Mouse (Mus musculus): ENCODE measurements at regions not wholly inside any gene's neighbourhood (a gene's known extent, or its start where the extent isn't known, plus 50 kb on each side); places are given as distances from the start of the nearest gene placed in this dataset.

- H3K9me3 ChIP-seq (replicated peaks; ENCODE audit: insufficient read depth, low read length), result no peaks in the 10 kb centered on the region
- no peak overlapping the region for H3K9ac ChIP-seq (ENCODE audit: control insufficient read depth, low read depth, low read length, poor library complexity, severe bottlenecking)
- no peaks in the 10 kb centered on the region for H3K36me3 ChIP-seq (ENCODE audit: control insufficient read depth in 1 of 2, insufficient read depth in 2 of 2, low read length in 2 of 2)
- H3K79me2 ChIP-seq (ENCODE audit: control insufficient read depth, insufficient read depth, low read length, poor library complexity), result no peaks in the 10 kb centered on the region
- peak; percentile 6 for DNase-seq (ENCODE audit: low read depth, low spot score)
- no peak overlapping the region for H3K27ac ChIP-seq (ENCODE audit: control insufficient read depth, low read depth, low read length)
- TF ChIP-seq USF2 (IDR thresholded peaks at IDR 0.05; ENCODE audit: borderline replicate concordance in 1 of 2, insufficient read depth in 1 of 2, low read depth in 1 of 2, low read length in 2 of 2) (no peak), ZNF384 (IDR thresholded peaks at IDR 0.05; ENCODE audit: low read depth, low read length) (no peak), SIN3A (IDR thresholded peaks at IDR 0.05; ENCODE audit: low read length) (no peak), SMC3 (IDR thresholded peaks at IDR 0.05; ENCODE audit: low read depth, low read length) (no peak), NELFE (IDR thresholded peaks at IDR 0.05; ENCODE audit: low read depth, low read length) (no peak), HCFC1 (IDR thresholded peaks at IDR 0.05; ENCODE audit: low read depth, low read length) (no peak), ETS1 (IDR thresholded peaks at IDR 0.05; ENCODE audit: low read depth, low read length) (no peak), TBP (IDR thresholded peaks at IDR 0.05; ENCODE audit: low read depth, low read length) (no peak), MAX (IDR thresholded peaks at IDR 0.05; ENCODE audit: low read length) (no peak), POLR2A (IDR thresholded peaks at IDR 0.05; ENCODE audit: control insufficient read depth in 1 of 2, insufficient read depth in 1 of 2, low read depth in 1 of 2, low read length in 2 of 2, poor library complexity in 1 of 2) (no peak), MYB (IDR thresholded peaks at IDR 0.05; ENCODE audit: low read depth, low read length) (no peak), MXI1 (IDR thresholded peaks at IDR 0.05; ENCODE audit: low read depth, low read length) (no peak), ZKSCAN1 (IDR thresholded peaks at IDR 0.05; ENCODE audit: low read depth, low read length) (no peak), POLR2AphosphoS2 (IDR thresholded peaks at IDR 0.05; ENCODE audit: low read length) (no peak), RAD21 (IDR thresholded peaks at IDR 0.05; ENCODE audit: low read depth, low read length) (no peak), MAZ (IDR thresholded peaks at IDR 0.05; ENCODE audit: low read depth, low read length) (no peak), MAFK (IDR thresholded peaks at IDR 0.05; ENCODE audit: borderline replicate concordance, low read depth, low read length) (no peak), CHD1 (IDR thresholded peaks at IDR 0.05; ENCODE audit: low read depth, low read length) (no peak)
- H3K4me1 ChIP-seq (ENCODE audit: control insufficient read depth in 1 of 2, insufficient read depth in 2 of 2, low read length in 2 of 2), result no peaks in the 10 kb centered on the region
- H3K4me3 ChIP-seq (ENCODE audit: control insufficient read depth in 1 of 2, insufficient read depth in 1 of 2, low read depth in 2 of 2, low read length in 2 of 2), result no peak overlapping the region
- no peaks in the 10 kb centered on the region for H3K27me3 ChIP-seq (ENCODE audit: control insufficient read depth in 1 of 2, insufficient read depth in 2 of 2, low read length in 2 of 2)
These were observed 112.5 kb upstream of the Srsf6 start for GRCm38 (mm10) chr2:162818787-162819186.

GRCm38 (mm10) chr2:162814205-162814604, 117.1 kb upstream of the Srsf6 start:
- TF ChIP-seq NRF1 (IDR thresholded peaks at IDR 0.05; ENCODE audit: insufficient read depth, low read depth, low read length, poor library complexity, severe bottlenecking) (no peak), BHLHE40 (IDR thresholded peaks at IDR 0.05; ENCODE audit: borderline replicate concordance, low read depth, low read length) (no peak), ZNF384 (IDR thresholded peaks at IDR 0.05; ENCODE audit: low read depth, low read length) (no peak), USF2 (IDR thresholded peaks at IDR 0.05; ENCODE audit: borderline replicate concordance in 1 of 2, insufficient read depth in 1 of 2, low read depth in 1 of 2, low read length in 2 of 2) (no peak), CTCF (IDR thresholded peaks at IDR 0.05 in 2 of 3, conservative IDR thresholded peaks at IDR 0.05 in 1 of 3; ENCODE audit: control insufficient read depth in 1 of 3, insufficient read depth in 1 of 3, low read depth in 2 of 3, low read length in 3 of 3, poor library complexity in 1 of 3, severe bottlenecking in 1 of 3) (no peak), E2F4 (IDR thresholded peaks at IDR 0.05; ENCODE audit: borderline replicate concordance, low read depth, low read length) (no peak), ELF1 (IDR thresholded peaks at IDR 0.05; ENCODE audit: low read depth, low read length) (no peak), GATA1 (IDR thresholded peaks at IDR 0.05; ENCODE audit: low read depth, low read length) (no peak), TCF12 (IDR thresholded peaks at IDR 0.05; ENCODE audit: low read depth, low read length) (no peak), RCOR1 (IDR thresholded peaks at IDR 0.05; ENCODE audit: low read depth, low read length) (no peak), CHD2 (IDR thresholded peaks at IDR 0.05; ENCODE audit: low read length) (no peak), EP300 (IDR thresholded peaks at IDR 0.05; ENCODE audit: low read depth in 1 of 2, low read length in 2 of 2) (no peak), TAL1 (IDR thresholded peaks at IDR 0.05; ENCODE audit: low read length) (no peak), MYC (IDR thresholded peaks at IDR 0.05; ENCODE audit: low read depth, low read length) (no peak), MXI1 (IDR thresholded peaks at IDR 0.05; ENCODE audit: low read depth, low read length) (no peak), CHD1 (IDR thresholded peaks at IDR 0.05; ENCODE audit: low read depth, low read length) (no peak), ZC3H11A (IDR thresholded peaks at IDR 0.05; ENCODE audit: low read depth, low read length) (no peak), RAD21 (IDR thresholded peaks at IDR 0.05; ENCODE audit: low read depth, low read length) (no peak), ZMIZ1 (IDR thresholded peaks at IDR 0.05; ENCODE audit: low read depth, low read length) (no peak), MAX (IDR thresholded peaks at IDR 0.05; ENCODE audit: low read length) (no peak)
- Histone ChIP-seq H3K4me1 (ENCODE audit: control insufficient read depth in 1 of 2, insufficient read depth in 2 of 2, low read length in 2 of 2) (no peaks in the 10 kb centered on the region), H3K36me3 (ENCODE audit: control insufficient read depth in 1 of 2, insufficient read depth in 2 of 2, low read length in 2 of 2) (no peaks in the 10 kb centered on the region), H3K9me3 (replicated peaks; ENCODE audit: insufficient read depth, low read length) (no peaks in the 10 kb centered on the region), H3K4me3 (ENCODE audit: control insufficient read depth in 1 of 2, insufficient read depth in 1 of 2, low read depth in 2 of 2, low read length in 2 of 2) (no peak overlapping the region), H3K79me2 (ENCODE audit: control insufficient read depth, insufficient read depth, low read length, poor library complexity) (no peaks in the 10 kb centered on the region), H3K9ac (ENCODE audit: control insufficient read depth, low read depth, low read length, poor library complexity, severe bottlenecking) (no peak overlapping the region), H3K27me3 (ENCODE audit: control insufficient read depth in 1 of 2, insufficient read depth in 2 of 2, low read length in 2 of 2) (no peaks in the 10 kb centered on the region), H3K27ac (ENCODE audit: control insufficient read depth, low read depth, low read length) (no peak overlapping the region)
- no peak for DNase-seq (ENCODE audit: low read depth, low spot score)
